Mouse (Mus musculus): ENCODE measurements around the gene Rnf216. TPM values are rescaled to one million over a fixed set of nuclear protein-coding genes. Genes with fewer than 3 reads are reported as not detected.

Rnf216 gene
- polyA plus RNA-seq, 1 experiment: 58.3 TPM

- Histone ChIP-seq H3K4me1 (ENCODE audit: control insufficient read depth, insufficient read depth, low read length) (peaks cover 20% of the 10 kb centered on the region), H3K36me3 (ENCODE audit: control insufficient read depth, insufficient read depth, low read length) (no peaks in the 10 kb centered on the region)
- TF ChIP-seq POLR2A (IDR thresholded peaks at IDR 0.05; ENCODE audit: control insufficient read depth, low read depth, low read length) (no peak), CTCF (IDR thresholded peaks at IDR 0.05; ENCODE audit: control insufficient read depth, insufficient read depth, insufficient replicate concordance, low read depth, low read length) (no peak)
Measured at GRCm38 (mm10) chr5:142956956-142957703, 155.7 kb downstream of the Rnf216 start.

GRCm38 (mm10) chr5:142953641-142954040, 159.2 kb downstream of the Rnf216 start:
- Histone ChIP-seq H3K36me3 (ENCODE audit: control insufficient read depth, insufficient read depth, low read length) (no peaks in the 10 kb centered on the region), H3K27ac (ENCODE audit: control insufficient read depth, insufficient read depth, low read depth, low read length) (no peak overlapping the region), H3K4me3 (ENCODE audit: control insufficient read depth, low read depth, low read length) (no peak overlapping the region), H3K27me3 (ENCODE audit: control insufficient read depth, insufficient read depth, low read length) (no peaks in the 10 kb centered on the region), H3K4me1 (ENCODE audit: control insufficient read depth, insufficient read depth, low read length) (no peaks in the 10 kb centered on the region)
- no peak for TF ChIP-seq POLR2A (IDR thresholded peaks at IDR 0.05; ENCODE audit: control insufficient read depth, low read depth, low read length)
- no peak for TF ChIP-seq CTCF (IDR thresholded peaks at IDR 0.05; ENCODE audit: control insufficient read depth, insufficient read depth, insufficient replicate concordance, low read depth, low read length)

More at GRCm38 (mm10) chr5:142956956-142957703, 155.7 kb downstream of the Rnf216 start:
- no peak overlapping the region for H3K27ac ChIP-seq (ENCODE audit: control insufficient read depth, insufficient read depth, low read depth, low read length)
- H3K4me3 ChIP-seq (ENCODE audit: control insufficient read depth, low read depth, low read length): no peak overlapping the region
- H3K27me3 ChIP-seq (ENCODE audit: control insufficient read depth, insufficient read depth, low read length): no peaks in the 10 kb centered on the region

- H3K27ac ChIP-seq (ENCODE audit: control insufficient read depth, insufficient read depth, low read depth, low read length): no peak overlapping the region
- no peaks in the 10 kb centered on the region for H3K36me3 ChIP-seq (ENCODE audit: control insufficient read depth, insufficient read depth, low read length)
- no peak overlapping the region for H3K4me3 ChIP-seq (ENCODE audit: control insufficient read depth, low read depth, low read length)
- TF ChIP-seq CTCF (IDR thresholded peaks at IDR 0.05; ENCODE audit: control insufficient read depth, insufficient read depth, insufficient replicate concordance, low read depth, low read length): no peak
- TF ChIP-seq POLR2A (IDR thresholded peaks at IDR 0.05; ENCODE audit: control insufficient read depth, low read depth, low read length): no peak
- H3K4me1 ChIP-seq (ENCODE audit: control insufficient read depth, insufficient read depth, low read length): no peaks in the 10 kb centered on the region
- H3K27me3 ChIP-seq (ENCODE audit: control insufficient read depth, insufficient read depth, low read length): no peaks in the 10 kb centered on the region
Measured at GRCm38 (mm10) chr5:142950405-142950804, 162.4 kb downstream of the Rnf216 start.

- Histone ChIP-seq H3K27me3 (ENCODE audit: control insufficient read depth, insufficient read depth, low read length) (no peaks in the 10 kb centered on the region), H3K27ac (ENCODE audit: control insufficient read depth, insufficient read depth, low read depth, low read length) (no peak overlapping the region), H3K4me1 (ENCODE audit: control insufficient read depth, insufficient read depth, low read length) (no peaks in the 10 kb centered on the region), H3K36me3 (ENCODE audit: control insufficient read depth, insufficient read depth, low read length) (no peaks in the 10 kb centered on the region), H3K4me3 (ENCODE audit: control insufficient read depth, low read depth, low read length) (no peak overlapping the region)
- TF ChIP-seq CTCF (IDR thresholded peaks at IDR 0.05; ENCODE audit: control insufficient read depth, insufficient read depth, insufficient replicate concordance, low read depth, low read length) (no peak), POLR2A (IDR thresholded peaks at IDR 0.05; ENCODE audit: control insufficient read depth, low read depth, low read length) (no peak)
Measured at GRCm38 (mm10) chr5:142949580-142949979, 163.2 kb downstream of the Rnf216 start.

- Histone ChIP-seq H3K36me3 (ENCODE audit: control insufficient read depth, insufficient read depth, low read length) (no peaks in the 10 kb centered on the region), H3K27me3 (ENCODE audit: control insufficient read depth, insufficient read depth, low read length) (no peaks in the 10 kb centered on the region), H3K27ac (ENCODE audit: control insufficient read depth, insufficient read depth, low read depth, low read length) (no peak overlapping the region)
Measured at GRCm38 (mm10) chr5:142947460-142947859, 165.3 kb downstream of the Rnf216 start.

GRCm38 (mm10) chr5:142944979-142945682, 167.7 kb downstream of the Rnf216 start:
- H3K36me3 ChIP-seq (ENCODE audit: control insufficient read depth, insufficient read depth, low read length): no peaks in the 10 kb centered on the region
- no peaks in the 10 kb centered on the region for H3K4me1 ChIP-seq (ENCODE audit: control insufficient read depth, insufficient read depth, low read length)
- no peak overlapping the region for H3K27ac ChIP-seq (ENCODE audit: control insufficient read depth, insufficient read depth, low read depth, low read length)
- TF ChIP-seq CTCF (IDR thresholded peaks at IDR 0.05; ENCODE audit: control insufficient read depth, insufficient read depth, insufficient replicate concordance, low read depth, low read length) (no peak), POLR2A (IDR thresholded peaks at IDR 0.05; ENCODE audit: control insufficient read depth, low read depth, low read length) (no peak)
- H3K27me3 ChIP-seq (ENCODE audit: control insufficient read depth, insufficient read depth, low read length): no peaks in the 10 kb centered on the region
- no peak overlapping the region for H3K4me3 ChIP-seq (ENCODE audit: control insufficient read depth, low read depth, low read length)

More at GRCm38 (mm10) chr5:142947460-142947859, 165.3 kb downstream of the Rnf216 start:
- no peaks in the 10 kb centered on the region for H3K4me1 ChIP-seq (ENCODE audit: control insufficient read depth, insufficient read depth, low read length)
- H3K4me3 ChIP-seq (ENCODE audit: control insufficient read depth, low read depth, low read length): no peak overlapping the region
- no peak for TF ChIP-seq POLR2A (IDR thresholded peaks at IDR 0.05; ENCODE audit: control insufficient read depth, low read depth, low read length)

Other genes with a start within 250 kb of the Rnf216 start
- 8.5 and 8.9 TPM in 2 replicates for gene Fbxl18, start 217.6 kb downstream of the Rnf216 start, polyA plus RNA-seq (2012; rRNA removed)
- gene Actb, start 206.2 kb downstream of the Rnf216 start, polyA plus RNA-seq (2012; rRNA removed): 1,383 and 1,491 TPM in 2 replicates
- gene Fscn1, start 152.7 kb downstream of the Rnf216 start, polyA plus RNA-seq (2012; rRNA removed): 27.1 and 27.3 TPM in 2 replicates
- gene Olfr718-ps1, start 34.6 kb upstream of the Rnf216 start, polyA plus RNA-seq (2012; rRNA removed): not detected in 2 replicates
- gene Rbak, start 67.8 kb upstream of the Rnf216 start, polyA plus RNA-seq (2012; rRNA removed): 1.6 and 1.9 TPM in 2 replicates
- 28.6 and 30.2 TPM in 2 replicates for gene Spdye4b, start 68.0 kb upstream of the Rnf216 start, polyA plus RNA-seq (2012; rRNA removed)
- 12.1 and 12.9 TPM in 2 replicates for gene Spdye4a, start 113.9 kb upstream of the Rnf216 start, polyA plus RNA-seq (2012; rRNA removed)
- 5.7 and 6.4 TPM in 2 replicates for gene Zfp12, start 122.2 kb upstream of the Rnf216 start, polyA plus RNA-seq (2012; rRNA removed)
- 2.0 and 2.2 TPM in 2 replicates for gene Zfp316, start 157.0 kb upstream of the Rnf216 start, polyA plus RNA-seq (2012; rRNA removed)
- 0.13 TPM in 1 of 2 replicates, not detected in the other for gene Zfp853, start 180.6 kb upstream of the Rnf216 start, polyA plus RNA-seq (2012; rRNA removed)
- 19.6 and 21.2 TPM in 2 replicates for gene E130309D02Rik, start 202.4 kb upstream of the Rnf216 start, polyA plus RNA-seq (2012; rRNA removed)
- 390 and 402 TPM in 2 replicates for gene Zdhhc4, start 216.3 kb upstream of the Rnf216 start, polyA plus RNA-seq (2012; rRNA removed)
- 0.05 TPM in 2 replicates for gene Grid2ip, start 244.3 kb upstream of the Rnf216 start, polyA plus RNA-seq (2012; rRNA removed)